Mouse (Mus musculus): ENCODE measurements around the gene Smok3b. TPM values are rescaled to one million over a fixed set of nuclear protein-coding genes. Genes with fewer than 3 reads are reported as not detected.

The Smok3b gene
- polyA plus RNA-seq, 1 experiment: not detected

GRCm38 (mm10) chr5:138084507-138084906, 63.3 kb downstream of the Smok3b start:
- no peak for TF ChIP-seq POLR2A (IDR thresholded peaks at IDR 0.05; ENCODE audit: low read depth, low read length)
- no peak for TF ChIP-seq CTCF (IDR thresholded peaks at IDR 0.05; ENCODE audit: extremely low read depth, insufficient read depth, insufficient read length, insufficient replicate concordance)
- peak overlapping the region; percentile 99 for H3K4me3 ChIP-seq (ENCODE audit: extremely low read depth, insufficient read depth, insufficient read length)
- H3K36me3 ChIP-seq (ENCODE audit: control insufficient read depth, insufficient read depth, low read length): no peaks in the 10 kb centered on the region; the same call in 1 of the 2 replicates
- H3K27ac ChIP-seq (ENCODE audit: insufficient read depth, low read length): no peak overlapping the region
- 0 out of 2 replicates have a peak, but pooled peaks cover 4% of the 10 kb centered on the region for H3K4me1 ChIP-seq (ENCODE audit: control insufficient read depth, insufficient read depth, insufficient read length)
- 43% methylated on average over 2 of the region's 2 CpGs for WGBS
- no peaks in the 10 kb centered on the region for H3K27me3 ChIP-seq (ENCODE audit: control insufficient read depth, insufficient read depth, low read length)
- no peak for DNase-seq (ENCODE audit: low read depth in 1 of 2, low spot score in 2 of 2)

- 0 out of 2 replicates have a peak, but pooled peaks cover 4% of the 10 kb centered on the region for H3K4me1 ChIP-seq (ENCODE audit: control insufficient read depth, insufficient read depth, insufficient read length)
- DNase-seq (ENCODE audit: low read depth in 1 of 2, low spot score in 2 of 2): peak; percentile 68 to 83
- H3K27ac ChIP-seq (ENCODE audit: insufficient read depth, low read length): peak within 1 kb of the TSS; percentile 83
- no peaks in the 10 kb centered on the region for H3K27me3 ChIP-seq (ENCODE audit: control insufficient read depth, insufficient read depth, low read length)
- WGBS: under 1% methylated on average over 27 of the region's 27 CpGs
- H3K36me3 ChIP-seq (ENCODE audit: control insufficient read depth, insufficient read depth, low read length): no peaks in the 10 kb centered on the region; the same call in 1 of the 2 replicates
- no peak for TF ChIP-seq CTCF (IDR thresholded peaks at IDR 0.05; ENCODE audit: extremely low read depth, insufficient read depth, insufficient read length, insufficient replicate concordance)
- peak; percentile 80 for TF ChIP-seq POLR2A (IDR thresholded peaks at IDR 0.05; ENCODE audit: low read depth, low read length)
- peak within 1 kb of the TSS; percentile 99 for H3K4me3 ChIP-seq (ENCODE audit: extremely low read depth, insufficient read depth, insufficient read length)
Measured at GRCm38 (mm10) chr5:138084996-138085395, 63.8 kb downstream of the Smok3b start, which contains the start of gene Zkscan1. Zkscan1 (plus strand) TSS chr5:138085084.

GRCm38 (mm10) chr5:138085421-138085911, 64.2 kb downstream of the Smok3b start:
- no peaks in the 10 kb centered on the region; the same call in 1 of the 2 replicates for H3K36me3 ChIP-seq (ENCODE audit: control insufficient read depth, insufficient read depth, low read length)
- H3K27ac ChIP-seq (ENCODE audit: insufficient read depth, low read length): peak overlapping the region; percentile 83
- TF ChIP-seq POLR2A (IDR thresholded peaks at IDR 0.05; ENCODE audit: low read depth, low read length): no peak
- TF ChIP-seq CTCF (IDR thresholded peaks at IDR 0.05; ENCODE audit: extremely low read depth, insufficient read depth, insufficient read length, insufficient replicate concordance): no peak
- H3K27me3 ChIP-seq (ENCODE audit: control insufficient read depth, insufficient read depth, low read length): no peaks in the 10 kb centered on the region
- WGBS: under 1% methylated on average over 18 of the region's 18 CpGs
- peak in 1 of 2 experiments; percentile 18 for DNase-seq (ENCODE audit: low read depth in 1 of 2, low spot score in 2 of 2)
- peaks cover 4% of the 10 kb centered on the region; the same call in 1 of the 2 replicates for H3K4me1 ChIP-seq (ENCODE audit: control insufficient read depth, insufficient read depth, insufficient read length)
- peak overlapping the region; percentile 99 for H3K4me3 ChIP-seq (ENCODE audit: extremely low read depth, insufficient read depth, insufficient read length)

GRCm38 (mm10) chr5:138086842-138087241, 65.6 kb downstream of the Smok3b start:
- Histone ChIP-seq H3K4me1 (ENCODE audit: control insufficient read depth, insufficient read depth, insufficient read length) (peaks cover 4% of the 10 kb centered on the region; the same call in 1 of the 2 replicates), H3K36me3 (ENCODE audit: control insufficient read depth, insufficient read depth, low read length) (no peaks in the 10 kb centered on the region; the same call in 1 of the 2 replicates), H3K4me3 (ENCODE audit: extremely low read depth, insufficient read depth, insufficient read length) (no peak overlapping the region), H3K27ac (ENCODE audit: insufficient read depth, low read length) (no peak overlapping the region), H3K27me3 (ENCODE audit: control insufficient read depth, insufficient read depth, low read length) (no peaks in the 10 kb centered on the region)
- TF ChIP-seq POLR2A (IDR thresholded peaks at IDR 0.05; ENCODE audit: low read depth, low read length) (no peak), CTCF (IDR thresholded peaks at IDR 0.05; ENCODE audit: extremely low read depth, insufficient read depth, insufficient read length, insufficient replicate concordance) (no peak)
- 84% methylated on average over 3 of the region's 3 CpGs for WGBS
- DNase-seq (ENCODE audit: low read depth in 1 of 2, low spot score in 2 of 2): no peak

- H3K27ac ChIP-seq (ENCODE audit: insufficient read depth, low read length): no peak overlapping the region
- no peaks in the 10 kb centered on the region for H3K27me3 ChIP-seq (ENCODE audit: control insufficient read depth, insufficient read depth, low read length)
- peaks cover 4% of the 10 kb centered on the region; the same call in 1 of the 2 replicates for H3K4me1 ChIP-seq (ENCODE audit: control insufficient read depth, insufficient read depth, insufficient read length)
- H3K4me3 ChIP-seq (ENCODE audit: extremely low read depth, insufficient read depth, insufficient read length): no peak overlapping the region
- 87% methylated on average over 3 of the region's 3 CpGs for WGBS
- DNase-seq (ENCODE audit: low read depth in 1 of 2, low spot score in 2 of 2): no peak
- peaks cover 4% of the 10 kb centered on the region; the same call in 1 of the 2 replicates for H3K36me3 ChIP-seq (ENCODE audit: control insufficient read depth, insufficient read depth, low read length)
- TF ChIP-seq CTCF (IDR thresholded peaks at IDR 0.05; ENCODE audit: extremely low read depth, insufficient read depth, insufficient read length, insufficient replicate concordance) (no peak), POLR2A (IDR thresholded peaks at IDR 0.05; ENCODE audit: low read depth, low read length) (no peak)
Measured at GRCm38 (mm10) chr5:138088366-138088765, 67.1 kb downstream of the Smok3b start.

GRCm38 (mm10) chr5:138089108-138089551, 67.9 kb downstream of the Smok3b start:
- DNase-seq (ENCODE audit: low read depth in 1 of 2, low spot score in 2 of 2): no peak
- 92% methylated on average over 6 of the region's 6 CpGs for WGBS
- H3K27me3 ChIP-seq (ENCODE audit: control insufficient read depth, insufficient read depth, low read length): no peaks in the 10 kb centered on the region
- TF ChIP-seq POLR2A (IDR thresholded peaks at IDR 0.05; ENCODE audit: low read depth, low read length): no peak
- TF ChIP-seq CTCF (IDR thresholded peaks at IDR 0.05; ENCODE audit: extremely low read depth, insufficient read depth, insufficient read length, insufficient replicate concordance): no peak
- peaks cover 8% of the 10 kb centered on the region for H3K36me3 ChIP-seq (ENCODE audit: control insufficient read depth, insufficient read depth, low read length)
- H3K27ac ChIP-seq (ENCODE audit: insufficient read depth, low read length): no peak overlapping the region
- H3K4me1 ChIP-seq (ENCODE audit: control insufficient read depth, insufficient read depth, insufficient read length): peaks cover 4% of the 10 kb centered on the region; the same call in 1 of the 2 replicates
- H3K4me3 ChIP-seq (ENCODE audit: extremely low read depth, insufficient read depth, insufficient read length): no peak overlapping the region

- 67% methylated on average over 3 of the region's 3 CpGs for WGBS
- H3K4me3 ChIP-seq (ENCODE audit: extremely low read depth, insufficient read depth, insufficient read length): no peak overlapping the region
- H3K27ac ChIP-seq (ENCODE audit: insufficient read depth, low read length): no peak overlapping the region
- H3K4me1 ChIP-seq (ENCODE audit: control insufficient read depth, insufficient read depth, insufficient read length): peaks cover 2% of the 10 kb centered on the region; the same call in 1 of the 2 replicates
- TF ChIP-seq POLR2A (IDR thresholded peaks at IDR 0.05; ENCODE audit: low read depth, low read length): no peak
- TF ChIP-seq CTCF (IDR thresholded peaks at IDR 0.05; ENCODE audit: extremely low read depth, insufficient read depth, insufficient read length, insufficient replicate concordance): peak; percentile 41; the same call in 1 of the 2 replicates
- H3K27me3 ChIP-seq (ENCODE audit: control insufficient read depth, insufficient read depth, low read length): no peaks in the 10 kb centered on the region
- peaks cover 15% of the 10 kb centered on the region for H3K36me3 ChIP-seq (ENCODE audit: control insufficient read depth, insufficient read depth, low read length)
- no peak for DNase-seq (ENCODE audit: low read depth in 1 of 2, low spot score in 2 of 2)
Measured at GRCm38 (mm10) chr5:138090271-138090670, 69.0 kb downstream of the Smok3b start.
